ENCODE assay signal across 18 mouse cellular contexts in the genomic region with DNA sequence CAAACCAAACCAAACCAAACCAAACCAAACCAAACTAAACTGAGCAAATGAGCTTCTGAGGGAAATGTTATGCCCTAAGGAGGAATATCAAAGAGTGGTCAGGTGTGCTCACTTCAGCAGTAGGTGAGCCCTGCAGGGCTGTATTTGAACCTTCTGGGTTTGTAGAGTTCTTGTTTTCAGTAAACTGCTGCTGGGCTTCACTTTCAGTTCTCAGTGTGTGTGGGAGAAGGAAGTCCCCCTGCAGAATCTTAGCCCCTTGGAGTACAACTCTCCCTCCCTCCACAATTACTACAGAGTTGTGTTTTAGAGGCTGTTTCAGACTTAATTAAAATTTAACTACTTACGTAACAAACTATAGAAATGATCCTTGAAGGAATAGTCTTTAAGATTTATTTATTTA. TPM values are rescaled to one million over a fixed set of nuclear protein-coding genes. Genes with fewer than 3 reads are reported as not detected.
"Had no signal": no experiment of that assay in that cellular context is flagged by ENCODE, and none has a peak within 500 bp of the region (broad histone marks: within the 10 kb centered on the region; RNA-seq: fewer than 3 reads in every experiment).

No protein-coding gene starts in this region.

- H3K9ac ChIP-seq: neural tube, embryonic 13.5 days; neural tube, embryonic 15.5 days; stomach, embryonic 15.5 days had no signal

- DNase-seq: retina, postnatal 1 day; right cerebral cortex, adult 18-20 months; right cerebral cortex, postnatal 14 days; right cerebral cortex, postnatal 25 days; right cerebral cortex, postnatal 4 days; spleen, adult 18-20 months; thymus, adult 18-20 months; thymus, adult 2 months; thymus, postnatal 14 days; thymus, postnatal 25 days; thymus, postnatal 36 days; thymus, postnatal 4 days had no signal

- H3K4me2 ChIP-seq: neural tube, embryonic 13.5 days; neural tube, embryonic 15.5 days; stomach, embryonic 15.5 days had no signal

- H3K27ac ChIP-seq: neural tube, embryonic 13.5 days; neural tube, embryonic 15.5 days; stomach, embryonic 15.5 days; stomach, postnatal 0 days had no signal

- H3K27me3 ChIP-seq: neural tube, embryonic 13.5 days; neural tube, embryonic 15.5 days; stomach, embryonic 15.5 days had no signal

- H3K4me1 ChIP-seq: stomach, embryonic 15.5 days had no signal

- H3K9me3 ChIP-seq: neural tube, embryonic 13.5 days; neural tube, embryonic 15.5 days; stomach, embryonic 15.5 days had no signal

- H3K36me3 ChIP-seq: neural tube, embryonic 13.5 days; neural tube, embryonic 15.5 days; stomach, embryonic 15.5 days had no signal

- H3K4me3 ChIP-seq: neural tube, embryonic 13.5 days; neural tube, embryonic 15.5 days; stomach, embryonic 15.5 days had no signal

RNA-seq across cellular contexts. Expression of gene Hist1h2bk, which starts 18.1 kb away (rescaled TPM):
- polyA plus RNA-seq: neural tube, embryonic 14.5 days had no signal

RNA-seq across cellular contexts. Expression of gene Hist1h2ah, which starts 18.4 kb away (rescaled TPM):
- polyA plus RNA-seq: neural tube, embryonic 14.5 days; neural tube, embryonic 15.5 days; stomach, postnatal 0 days; urinary bladder, adult 2 months had no signal
